Mouse (Mus musculus): ENCODE results near the gene Phf24. TPM values are rescaled to one million over a fixed set of nuclear protein-coding genes. Genes with fewer than 3 reads are reported as not detected.
A peak's percentile ranks its signal among the peaks of the same experiment; 100 is the strongest.
"Not testable (repeated sequence)": the region's sequence is repeated elsewhere in the genome, so short reads cannot be mapped to it uniquely, and the experiment has no call there.

The Phf24 gene
- total RNA-seq, 4 experiments from 2014 or later, result 4.3 to 9.8 (median 7.0) TPM

GRCm38 (mm10) chr4:42950065-42950558, 33.7 kb downstream of the Phf24 start:
- DNase-seq (ENCODE audit: low spot score), result peak; percentile 87

- no peak for DNase-seq (ENCODE audit: low spot score)
Measured at GRCm38 (mm10) chr4:42951206-42952195, 35.0 kb downstream of the Phf24 start.

- peak; percentile 61 for DNase-seq (ENCODE audit: low spot score)
Measured at GRCm38 (mm10) chr4:42952563-42952962, 36.1 kb downstream of the Phf24 start.

GRCm38 (mm10) chr4:42953435-42954094, 37.1 kb downstream of the Phf24 start:
- DNase-seq (ENCODE audit: low spot score), result peak; percentile 69

GRCm38 (mm10) chr4:42954297-42954696, 37.8 kb downstream of the Phf24 start:
- peak; percentile 73 for DNase-seq (ENCODE audit: low spot score)

- DNase-seq (ENCODE audit: low spot score), result no peak
Measured at GRCm38 (mm10) chr4:42955200-42955599, 38.7 kb downstream of the Phf24 start.

GRCm38 (mm10) chr4:42956581-42956980, 40.1 kb downstream of the Phf24 start:
- no peak for DNase-seq (ENCODE audit: low spot score)

GRCm38 (mm10) chr4:42957306-42957705, 40.8 kb downstream of the Phf24 start:
- no peak for DNase-seq (ENCODE audit: low spot score)

GRCm38 (mm10) chr4:42957979-42958378, 41.5 kb downstream of the Phf24 start:
- no peak for DNase-seq (ENCODE audit: low spot score)

- DNase-seq (ENCODE audit: low spot score), result no peak
Measured at GRCm38 (mm10) chr4:42958942-42959341, 42.5 kb downstream of the Phf24 start.

GRCm38 (mm10) chr4:42959382-42959781, 42.9 kb downstream of the Phf24 start:
- DNase-seq (ENCODE audit: low spot score), result no peak

- DNase-seq (ENCODE audit: low spot score), result peak; percentile 53
Measured at GRCm38 (mm10) chr4:42961592-42961991, 45.1 kb downstream of the Phf24 start.

- DNase-seq (ENCODE audit: low spot score), result no peak
Measured at GRCm38 (mm10) chr4:42963480-42963879, 47.0 kb downstream of the Phf24 start.

- peak; percentile 38 for DNase-seq (ENCODE audit: low spot score)
Measured at GRCm38 (mm10) chr4:42965039-42965719, 48.7 kb downstream of the Phf24 start.

- DNase-seq (ENCODE audit: low spot score), result no peak
Measured at GRCm38 (mm10) chr4:42969304-42969703, 52.8 kb downstream of the Phf24 start, which contains the start of gene 1700022I11Rik. Gene 1700022I11Rik (plus strand): TSS chr4:42969604.

- no peak for DNase-seq (ENCODE audit: low spot score)
Measured at GRCm38 (mm10) chr4:42972952-42973351, 56.5 kb downstream of the Phf24 start.

GRCm38 (mm10) chr4:42973868-42974267, 57.4 kb downstream of the Phf24 start:
- DNase-seq (ENCODE audit: low spot score), result no peak

- no peak for DNase-seq (ENCODE audit: low spot score)
Measured at GRCm38 (mm10) chr4:42978062-42978461, 61.6 kb downstream of the Phf24 start.

- not testable (repeated sequence) for DNase-seq (ENCODE audit: low spot score)
Measured at GRCm38 (mm10) chr4:42980467-42980866, 64.0 kb downstream of the Phf24 start.

- DNase-seq (ENCODE audit: low spot score), result no peak
Measured at GRCm38 (mm10) chr4:42988296-42988695, 71.8 kb downstream of the Phf24 start.
